ENCODE assay signal across 30 mouse cellular contexts in the genomic region with DNA sequence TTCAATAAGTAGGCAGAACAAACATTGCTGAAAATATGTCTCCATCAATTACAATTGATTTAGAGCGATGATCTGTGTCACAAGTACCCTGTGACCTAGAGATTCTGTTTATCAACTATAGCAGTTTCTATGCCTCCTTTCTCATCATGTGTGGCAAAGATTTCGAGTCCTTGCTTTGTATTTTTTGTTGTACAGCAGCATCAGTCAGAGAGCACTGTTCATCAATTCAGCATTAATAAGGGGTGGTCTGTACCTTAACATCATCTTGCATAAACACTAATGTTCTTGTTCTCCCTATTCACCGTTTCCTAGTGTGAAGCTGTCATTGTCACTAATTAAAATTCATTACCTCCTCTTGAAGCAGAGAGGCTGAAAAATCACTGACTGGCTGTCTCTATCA.
A peak's percentile ranks its signal among the peaks of the same experiment; 100 is the strongest.
DNase-seq lines count a peak whose midpoint lies in the region; ATAC-seq and TF ChIP-seq lines count a peak whose summit lies in the region.
"Had no signal": no experiment of that assay in that cellular context is flagged by ENCODE, and none has a peak within 500 bp of the region (broad histone marks: within the 10 kb centered on the region; RNA-seq: fewer than 3 reads in every experiment).

No protein-coding gene starts in this region.

- no peaks in the 10 kb centered on the region for H3K27me3 ChIP-seq in embryonic facial prominence, embryonic 14.5 days (replicated peaks; ENCODE audit: control insufficient read depth, insufficient read depth, low read length)
- H3K27me3 ChIP-seq in embryonic facial prominence, embryonic 10.5 days (replicated peaks; ENCODE audit: low read depth, poor library complexity, severe bottlenecking) = no peaks in the 10 kb centered on the region
- no peaks in the 10 kb centered on the region for H3K27me3 ChIP-seq in midbrain, embryonic 12.5 days
- no peaks in the 10 kb centered on the region for H3K27me3 ChIP-seq in midbrain, embryonic 10.5 days (ENCODE audit: low read depth, poor library complexity, severe bottlenecking)
- H3K27me3 ChIP-seq: CH12.LX; embryonic facial prominence, embryonic 12.5 days; embryonic facial prominence, embryonic 15.5 days; forebrain, embryonic 12.5 days; Patski had no signal

- H3K9ac ChIP-seq in embryonic facial prominence, embryonic 14.5 days (ENCODE audit: low read depth, low read length) = no peak overlapping the region
- no peak overlapping the region for H3K9ac ChIP-seq in midbrain, embryonic 12.5 days (replicated peaks)
- H3K9ac ChIP-seq: embryonic facial prominence, embryonic 12.5 days; embryonic facial prominence, embryonic 15.5 days; forebrain, embryonic 12.5 days had no signal

- WGBS in embryonic facial prominence, embryonic 14.5 days = 81% methylated on average over 3 of the region's 3 CpGs
- WGBS in embryonic facial prominence, embryonic 10.5 days = 79% methylated on average over 3 of the region's 3 CpGs
- WGBS in midbrain, embryonic 12.5 days = 53% methylated on average over 3 of the region's 3 CpGs
- WGBS in midbrain, embryonic 10.5 days = 73% methylated on average over 3 of the region's 3 CpGs

- ATAC-seq in embryonic facial prominence, embryonic 14.5 days (ENCODE audit: low read depth) = no peak; the same call in 1 of the 2 replicates
- ATAC-seq in midbrain, embryonic 12.5 days (ENCODE audit: low FRiP score, low read depth) = 0 out of 2 replicates have a peak, but pooled peaks have one; percentile 27
- ATAC-seq: activated CD4-positive, CD25-positive, alpha-beta regulatory T cell, adult 4 months; CD4-positive, CD25-positive, alpha-beta regulatory T cell, adult 4 months; forebrain, embryonic 14.5 days; forebrain, embryonic 16.5 days; Patski had no signal

- DNase-seq in embryonic facial prominence, embryonic 14.5 days (ENCODE audit: low spot score) = peak; percentile 6
- DNase-seq in embryonic facial prominence, embryonic 10.5 days (ENCODE audit: low spot score) = no peak
- no peak for DNase-seq in midbrain, embryonic 10.5 days (ENCODE audit: low spot score)
- DNase-seq in brain, embryonic 14.5 days (ENCODE audit: low read depth) = peak; percentile 34
- DNase-seq in retina, postnatal 1 day = peak; percentile 74
- no peak for DNase-seq in urinary bladder, postnatal 4 days (ENCODE audit: low spot score in 2 of 2)
- DNase-seq: adrenal gland, adult 8-10 months; adrenal gland, postnatal 14 days; adrenal gland, postnatal 36 days; B cell, adult 2 months; cerebellum, adult 11 months; cerebellum, adult 18-20 months; cerebellum, adult 8-10 months; cerebellum, adult 9-11 months; cerebellum, postnatal 14 days; cerebellum, postnatal 36 days; embryo, embryonic 11 days had no signal

- no peak for TF ChIP-seq CTCF in brain, embryonic 14.5 days (IDR thresholded peaks at IDR 0.05; ENCODE audit: borderline replicate concordance, extremely low read depth, insufficient read depth, insufficient read length)

- no peaks in the 10 kb centered on the region for H3K4me1 ChIP-seq in embryonic facial prominence, embryonic 14.5 days (ENCODE audit: control insufficient read depth, insufficient read depth, low read length)
- H3K4me1 ChIP-seq in embryonic facial prominence, embryonic 10.5 days = no peaks in the 10 kb centered on the region
- H3K4me1 ChIP-seq in midbrain, embryonic 12.5 days = peaks cover 6% of the 10 kb centered on the region; the same call in 1 of the 2 replicates
- H3K4me1 ChIP-seq in midbrain, embryonic 10.5 days = peaks cover 6% of the 10 kb centered on the region; the same call in 1 of the 2 replicates
- H3K4me1 ChIP-seq: embryonic facial prominence, embryonic 12.5 days; embryonic facial prominence, embryonic 15.5 days; forebrain, embryonic 10.5 days had no signal

- H3K4me2 ChIP-seq in embryonic facial prominence, embryonic 14.5 days (ENCODE audit: low read depth, low read length) = no peak overlapping the region
- H3K4me2 ChIP-seq in midbrain, embryonic 12.5 days (replicated peaks) = no peak overlapping the region
- H3K4me2 ChIP-seq: embryonic facial prominence, embryonic 12.5 days; embryonic facial prominence, embryonic 15.5 days; forebrain, embryonic 12.5 days had no signal

- no peaks in the 10 kb centered on the region for H3K9me3 ChIP-seq in embryonic facial prominence, embryonic 14.5 days (ENCODE audit: control insufficient read depth, low read length)
- H3K9me3 ChIP-seq in embryonic facial prominence, embryonic 10.5 days = no peaks in the 10 kb centered on the region
- no peaks in the 10 kb centered on the region for H3K9me3 ChIP-seq in midbrain, embryonic 12.5 days
- no peaks in the 10 kb centered on the region for H3K9me3 ChIP-seq in midbrain, embryonic 10.5 days (replicated peaks)
- H3K9me3 ChIP-seq: embryonic facial prominence, embryonic 12.5 days; embryonic facial prominence, embryonic 15.5 days; forebrain, embryonic 10.5 days; forebrain, embryonic 12.5 days; G1E had no signal

- H3K36me3 ChIP-seq in embryonic facial prominence, embryonic 14.5 days (ENCODE audit: control insufficient read depth, insufficient read depth, low read length) = no peaks in the 10 kb centered on the region
- no peaks in the 10 kb centered on the region for H3K36me3 ChIP-seq in embryonic facial prominence, embryonic 10.5 days (replicated peaks)
- H3K36me3 ChIP-seq in midbrain, embryonic 12.5 days = no peaks in the 10 kb centered on the region
- no peaks in the 10 kb centered on the region for H3K36me3 ChIP-seq in midbrain, embryonic 10.5 days
- H3K36me3 ChIP-seq: embryonic facial prominence, embryonic 12.5 days; embryonic facial prominence, embryonic 15.5 days; forebrain, embryonic 10.5 days; forebrain, embryonic 12.5 days; G1E had no signal

- no peak overlapping the region for H3K4me3 ChIP-seq in embryonic facial prominence, embryonic 14.5 days (ENCODE audit: low read depth, low read length)
- H3K4me3 ChIP-seq in embryonic facial prominence, embryonic 10.5 days = no peak overlapping the region
- no peak overlapping the region for H3K4me3 ChIP-seq in midbrain, embryonic 12.5 days
- no peak overlapping the region for H3K4me3 ChIP-seq in midbrain, embryonic 10.5 days
- H3K4me3 ChIP-seq: embryonic facial prominence, embryonic 12.5 days; embryonic facial prominence, embryonic 15.5 days; erythroblast, embryonic 14.5 days; forebrain, embryonic 10.5 days; forebrain, embryonic 12.5 days had no signal

- H3K27ac ChIP-seq in embryonic facial prominence, embryonic 14.5 days (replicated peaks; ENCODE audit: low read depth, low read length) = no peak overlapping the region
- H3K27ac ChIP-seq in embryonic facial prominence, embryonic 10.5 days (replicated peaks) = no peak overlapping the region
- no peak overlapping the region for H3K27ac ChIP-seq in midbrain, embryonic 12.5 days (replicated peaks)
- no peak overlapping the region for H3K27ac ChIP-seq in midbrain, embryonic 10.5 days (replicated peaks)
- H3K27ac ChIP-seq: embryonic facial prominence, embryonic 12.5 days; embryonic facial prominence, embryonic 15.5 days; forebrain, embryonic 10.5 days; forebrain, embryonic 12.5 days had no signal

- no peak for TF ChIP-seq POLR2A in brain, embryonic 14.5 days (IDR thresholded peaks at IDR 0.05; ENCODE audit: borderline replicate concordance, extremely low read depth, insufficient read depth, insufficient read length, poor library complexity, severe bottlenecking)

Comparison
In these comparisons a context has a peak if more than half of its experiments do, and no peak if none do; other contexts are left out.
1. DNase-seq: peak in embryonic facial prominence, embryonic 14.5 days (single experiment), brain, embryonic 14.5 days (single experiment) and retina, postnatal 1 day (single experiment); none in embryonic facial prominence, embryonic 10.5 days (single experiment), midbrain, embryonic 10.5 days (single experiment) and urinary bladder, postnatal 4 days (0 of 2).